Mouse (Mus musculus) cortical plate, adult 2 months (tissue): Measurements from ENCODE around the gene Agrp.

Source experiments
- CTCF ChIP-seq: fragments of 200-500 bp; IDR thresholded peaks from 2 replicates; pipeline ENCODE4 v1.5.1; 2011; ENCODE audit warnings: mild to moderate bottlenecking, control low read depth, low read length; ENCODE audit not compliant: insufficient read depth; ENCODE audit errors: extremely low read depth
- POLR2A ChIP-seq: fragments of 200-500 bp; IDR thresholded peaks from 2 replicates; pipeline ENCODE4 v1.6.1; 2011; ENCODE audit warnings: mild to moderate bottlenecking, low read length, control low read depth; ENCODE audit not compliant: insufficient read depth; ENCODE audit errors: extremely low read depth

- TF ChIP-seq CTCF (peak; percentile 73), POLR2A (no peak)
Measured at GRCm38 (mm10) chr8:105596362-105597034, 40.7 kb downstream of the Agrp start.
